Mouse (Mus musculus): ENCODE data around the gene March1.

GRCm38 (mm10) chr8:66210294-66210693, 592.6 kb downstream of the March1 start:
- no peak for TF ChIP-seq CTCF (IDR thresholded peaks at IDR 0.05; ENCODE audit: control insufficient read depth, insufficient read depth, insufficient read length)
- TF ChIP-seq MYOG (IDR thresholded peaks at IDR 0.05; ENCODE audit: control insufficient read depth, extremely low read depth, insufficient read length) = no peak

All from C2C12 (cell line).